Mouse (Mus musculus) left cerebral cortex, adult 2 months (tissue): Measurements from ENCODE around the gene Lyrm7. TPM values are rescaled to one million over a fixed set of nuclear protein-coding genes. Genes with fewer than 3 reads are reported as not detected.

Source experiments
- DNase-seq, 2 experiments: peaks; one replicate each; pipeline ENCODE4 v3.0.0; 2021 to 2022; ENCODE audit warnings: low spot score in 2 of 2, mixed read lengths in 1 of 2; ENCODE audit errors: extremely low spot score in 1 of 2
- H3K27ac ChIP-seq: fragments of 200-600 bp; 2 replicates; pipeline ENCODE4 v1.8.1; 2022
- H3K4me3 ChIP-seq: fragments of 200-600 bp; 2 replicates; pipeline ENCODE4 v1.8.1; 2022
- CTCF ChIP-seq: fragments of 200-600 bp; IDR thresholded peaks from 2 replicates; pipeline ENCODE4 v1.8.1; 2022; ENCODE audit warnings: antibody characterized with exemption, mild to moderate bottlenecking, moderate library complexity
- intact Hi-C: fragments of 180-260 bp; cut with DNase I; formaldehyde crosslinking; loops from one replicate; pipeline ENCODE4 v1.15.1; 2025
- total RNA-seq, 2 experiments: library from RNA; stranded (reverse); gene quantifications; 2 replicates each; pipeline ENCODE4 v1.2.3; 2021

Gene Lyrm7
- total RNA-seq, 2 experiments from 2014 or later = 25.8 to 27.2 TPM

DNA sequence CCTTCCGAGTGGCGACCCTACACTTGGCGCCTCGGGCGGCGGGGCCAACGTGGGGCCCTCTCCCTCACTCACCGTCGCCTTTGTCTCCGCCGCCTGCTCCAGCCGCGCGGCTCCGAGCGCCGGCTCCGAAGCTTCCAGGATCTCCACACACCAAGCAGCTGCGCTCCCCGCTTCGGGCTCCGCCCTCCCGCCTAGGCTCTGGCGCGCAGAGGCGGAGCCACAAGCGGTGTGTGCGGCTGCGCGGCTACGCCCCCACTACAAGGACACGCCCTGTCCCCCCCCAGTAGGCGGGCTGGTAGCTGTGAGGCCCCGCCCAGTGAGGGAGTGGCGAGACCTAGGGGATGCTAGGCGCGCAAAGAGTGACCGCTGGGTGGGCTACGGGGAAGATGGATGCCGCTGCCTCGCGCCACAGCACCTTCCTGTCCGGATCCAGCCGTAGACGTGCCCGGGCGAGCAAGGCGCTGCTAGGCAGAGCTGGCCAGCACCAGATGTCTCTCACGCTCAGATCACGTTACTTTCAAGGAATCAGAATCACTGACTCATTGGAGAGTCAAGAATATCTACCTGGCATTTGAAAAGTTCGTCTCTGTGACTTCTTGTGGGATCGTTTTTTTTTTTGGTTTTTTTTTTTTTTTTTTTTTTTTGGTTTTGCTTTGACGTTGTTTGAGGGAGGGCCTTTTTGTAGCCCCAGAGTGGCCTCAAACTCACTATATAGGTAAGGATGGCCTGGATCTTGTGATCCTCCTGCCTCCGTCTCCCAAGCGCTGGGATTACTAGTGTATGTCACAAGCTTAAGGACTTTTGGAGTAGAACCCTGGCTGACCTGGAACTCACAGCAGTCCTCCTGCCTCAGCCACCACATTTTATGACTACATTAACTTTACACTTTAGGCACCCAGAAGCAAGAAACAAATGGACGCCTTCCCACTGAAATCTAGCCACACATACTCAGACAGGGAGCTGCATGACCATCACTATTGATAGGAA, 72.9 kb downstream of the Lyrm7 start, which contains the start of gene Cdc42se2:
TSS of gene Cdc42se2 (minus strand) at position 188 of the 987 bp plus-strand sequence.
- intact Hi-C loops = loop anchor here (1.0 to 5.0 kb wide), 3 partner anchors 73 to 85 kb away; partner anchors contain the start of genes Hint1 and Lyrm7
- TF ChIP-seq CTCF = peak; percentile 9
- peak within 1 kb of the TSS; percentile 98 for H3K4me3 ChIP-seq
- peak; percentile 95 to 96 for DNase-seq
- H3K27ac ChIP-seq = peak within 1 kb of the TSS; percentile 98

- H3K4me3 ChIP-seq = peak overlapping the region; percentile 98
- intact Hi-C loops = loop anchor here (1.0 to 5.0 kb wide), 3 partner anchors 74 to 85 kb away; partner anchors contain the start of genes Hint1 and Lyrm7
- TF ChIP-seq CTCF = peak; percentile 3
Measured at GRCm38 (mm10) chr11:54786858-54787487, 73.7 kb downstream of the Lyrm7 start.

GRCm38 (mm10) chr11:54785566-54785965, 75.2 kb downstream of the Lyrm7 start:
- intact Hi-C loops = loop anchor here (5.0 kb wide), 1 partner anchor 83 kb away; no protein-coding TSS in a partner anchor

More at GRCm38 (mm10) chr11:54786858-54787487, 73.7 kb downstream of the Lyrm7 start:
- DNase-seq = peak; percentile 58 to 63
- peak overlapping the region; percentile 98 for H3K27ac ChIP-seq

DNA sequence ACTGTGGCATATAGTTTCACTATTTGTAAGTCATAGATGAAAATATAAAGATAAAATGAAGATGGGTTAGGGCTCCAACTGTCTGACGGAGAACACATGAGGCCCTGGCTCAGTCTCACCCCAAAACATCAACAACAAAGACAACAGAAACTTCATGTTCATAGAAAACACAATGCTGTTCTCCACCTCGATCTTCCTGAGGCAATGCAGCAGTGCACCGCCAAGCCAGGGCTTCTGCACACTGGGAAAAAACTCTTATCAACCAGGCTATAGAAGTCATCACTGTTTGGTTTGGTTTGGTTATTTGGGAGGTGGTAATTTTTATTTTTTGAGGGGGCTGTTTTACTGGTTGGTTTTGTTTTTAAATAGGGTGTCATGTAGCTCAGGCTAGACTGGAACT, 76.3 kb downstream of the Lyrm7 start:
- Histone ChIP-seq H3K27ac (no peak overlapping the region), H3K4me3 (no peak overlapping the region)
- no peak for TF ChIP-seq CTCF
- no peak for DNase-seq
- intact Hi-C loops = no loop called here

More at GRCm38 (mm10) chr11:54785566-54785965, 75.2 kb downstream of the Lyrm7 start:
- H3K27ac ChIP-seq = no peak overlapping the region
- no peak for DNase-seq
- TF ChIP-seq CTCF = no peak; the same call in 1 of the 2 replicates
- peak overlapping the region; percentile 98 for H3K4me3 ChIP-seq

DNA sequence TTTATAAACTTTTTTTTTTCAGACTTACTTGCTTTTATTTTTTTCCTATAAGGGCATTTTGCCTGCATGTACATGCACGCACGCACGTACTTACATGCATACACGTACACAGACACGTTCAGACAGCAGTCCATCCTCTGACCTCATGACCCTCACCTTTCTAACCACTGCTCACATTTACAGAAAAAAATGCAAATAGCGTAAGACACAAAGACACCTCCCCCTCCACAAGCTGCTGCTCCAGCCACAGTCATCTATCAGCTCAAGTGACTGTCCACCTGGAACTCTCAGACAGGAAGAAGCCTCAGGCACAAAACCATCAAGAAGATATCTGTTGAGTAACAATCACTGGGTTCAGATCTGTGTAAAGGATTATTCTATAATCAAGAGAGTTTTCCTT, 78.5 kb downstream of the Lyrm7 start:
- intact Hi-C loops = no loop called here
- no peak for TF ChIP-seq CTCF
- DNase-seq = no peak
- H3K27ac ChIP-seq = no peak overlapping the region
- H3K4me3 ChIP-seq = no peak overlapping the region

DNA sequence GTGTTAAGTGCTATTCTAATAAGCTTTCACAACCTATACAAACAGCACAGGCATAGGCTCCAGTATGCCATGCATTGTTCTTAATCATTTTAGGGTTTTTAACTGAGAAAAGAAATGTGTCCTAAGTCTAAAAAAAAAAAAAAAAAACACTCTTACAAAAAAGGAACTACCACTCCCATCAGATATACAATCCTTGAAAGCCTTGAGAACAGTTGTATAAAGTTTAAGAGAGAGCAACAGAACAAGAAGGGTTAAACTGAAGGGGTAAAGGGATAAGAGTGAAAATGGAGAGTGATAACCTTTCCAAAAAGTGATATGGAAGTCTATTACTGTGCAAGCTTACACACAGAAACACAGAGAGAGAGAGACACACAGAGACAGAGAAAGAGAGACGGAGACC, 80.8 kb downstream of the Lyrm7 start:
- no peak for TF ChIP-seq CTCF
- no peak for DNase-seq
- intact Hi-C loops = no loop called here
- H3K27ac ChIP-seq = no peak overlapping the region
- H3K4me3 ChIP-seq = no peak overlapping the region

GRCm38 (mm10) chr11:54778131-54778844, 82.4 kb downstream of the Lyrm7 start:
- peak overlapping the region; percentile 21; the same call in 1 of the 2 replicates for H3K27ac ChIP-seq
- no peak for TF ChIP-seq CTCF
- no peak for DNase-seq
- intact Hi-C loops = no loop called here
- no peak overlapping the region for H3K4me3 ChIP-seq

DNA sequence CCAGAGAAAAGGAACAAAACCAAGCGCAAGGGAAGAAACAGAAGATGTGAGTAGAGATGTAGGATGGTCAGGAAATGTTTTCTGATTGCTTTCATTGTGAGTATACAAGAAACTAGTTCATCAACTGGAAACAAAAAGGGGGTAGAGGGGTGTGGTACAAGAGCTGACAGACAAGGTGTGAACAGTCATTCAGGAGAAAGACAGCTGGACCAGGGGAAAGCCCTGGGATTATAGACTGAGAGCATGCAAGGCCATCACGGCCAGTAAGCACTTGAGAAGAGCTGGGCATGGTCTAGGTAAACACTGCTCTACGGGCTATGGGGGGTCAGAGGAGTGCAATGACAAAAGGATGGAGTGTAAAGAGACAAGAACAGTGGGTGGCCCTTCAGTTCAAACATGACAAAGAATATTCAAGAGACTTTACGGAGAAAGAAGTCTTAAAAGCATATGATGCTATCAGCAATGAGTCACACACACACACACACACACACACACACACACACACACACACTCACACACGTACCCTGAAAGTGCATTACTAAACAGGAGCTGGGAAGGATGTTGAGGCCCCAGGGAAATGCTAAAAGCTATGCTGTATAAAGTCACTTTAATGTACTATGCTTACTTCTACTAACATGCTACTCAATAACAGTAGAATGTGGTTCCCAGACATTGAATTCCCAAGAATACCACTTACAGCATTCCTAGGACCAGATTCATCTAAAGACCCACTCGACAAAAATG, 83.2 kb downstream of the Lyrm7 start:
- peak overlapping the region; percentile 76 for H3K27ac ChIP-seq
- no peak for TF ChIP-seq CTCF
- no peak overlapping the region for H3K4me3 ChIP-seq
- intact Hi-C loops = loop anchor here (2.0 kb wide), 2 partner anchors 45 to 55 kb away; no protein-coding TSS in a partner anchor
- no peak for DNase-seq

Other genes starting within 250 kb of the Lyrm7 start
- gene Cdc42se2, start 73.2 kb downstream of the Lyrm7 start, total RNA-seq = 100 to 1,000 TPM; 122 to 126 TPM
- gene Hint1, start 5.5 kb upstream of the Lyrm7 start, total RNA-seq = 100 to 1,000 TPM; 234 to 245 TPM
- 10 to 100 TPM in 1 of 2 experiments, 1 to 10 TPM in 1; 6.2 to 10.2 TPM for gene Gpx3, start 41.5 kb upstream of the Lyrm7 start, total RNA-seq
- gene Tnip1, start 102.0 kb upstream of the Lyrm7 start, total RNA-seq = 10 to 100 TPM; 38.3 to 38.4 TPM
- gene Anxa6, start 172.5 kb upstream of the Lyrm7 start, total RNA-seq = 10 to 100 TPM; 85.5 to 86.7 TPM
- under 1 TPM in 1 of 2 experiments, not detected in 1; 0.32 TPM for gene Ccdc69, start 217.2 kb upstream of the Lyrm7 start, total RNA-seq
- 10 to 100 TPM; 30.6 to 30.7 TPM for gene Gm2a, start 237.2 kb upstream of the Lyrm7 start, total RNA-seq